Mouse (Mus musculus): Measurements from ENCODE around the gene Arid4a.

DNA sequence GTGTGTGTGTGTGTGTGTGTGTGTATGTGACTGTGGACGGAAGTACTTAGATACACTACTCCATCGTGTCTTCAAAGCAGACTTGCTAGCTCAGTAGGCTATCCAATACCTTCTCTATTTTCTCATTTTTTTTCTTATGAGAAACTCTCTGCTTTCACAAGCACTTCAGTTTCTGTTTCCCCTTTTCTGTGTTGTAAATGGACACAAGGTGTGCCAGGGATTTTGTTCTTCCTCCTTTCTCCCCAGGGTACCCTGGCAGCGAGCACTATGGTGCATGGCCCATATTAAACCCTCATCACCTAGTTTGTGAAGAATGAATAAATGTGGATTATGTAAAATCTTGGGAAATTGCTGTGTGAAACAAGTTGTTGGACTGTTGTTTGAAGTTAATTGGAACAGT is 39.7 kb downstream of the Arid4a start:
- no peak for TF ChIP-seq CTCF (IDR thresholded peaks at IDR 0.05; ENCODE audit: low read depth)
- TF ChIP-seq EP300 (IDR thresholded peaks at IDR 0.05; ENCODE audit: low read depth) = no peak
